Mouse (Mus musculus) hindbrain, embryonic 16.5 days (tissue): ENCODE results near the gene Setd1a. TPM values are rescaled to one million over a fixed set of nuclear protein-coding genes. Genes with fewer than 3 reads are reported as not detected.

Experiments used
- ATAC-seq: fragments of 200-750 bp; cut with Nextera tagmentation; 2 replicates; pipeline ENCODE4 v1.8.0; 2017; ENCODE audit warnings: moderate TSS enrichment, moderate library complexity
- H3K27ac ChIP-seq: fragments of 300-500 bp; sonication (generic); 2 replicates; pipeline ENCODE4 v1.5.1; 2014; ENCODE audit warnings: low read depth, mild to moderate bottlenecking, control low read depth, low read length, moderate library complexity
- H3K27me3 ChIP-seq: fragments of 300-500 bp; sonication (generic); replicated peaks from 2 replicates; pipeline ENCODE4 v1.6.1; 2014; ENCODE audit warnings: low read length; ENCODE audit not compliant: control insufficient read depth, insufficient read depth
- H3K36me3 ChIP-seq: fragments of 300-500 bp; sonication (generic); 2 replicates; pipeline ENCODE4 v1.6.1; 2014; ENCODE audit warnings: mild to moderate bottlenecking, low read length, moderate library complexity, mixed read lengths; ENCODE audit not compliant: control insufficient read depth, insufficient read depth
- H3K4me1 ChIP-seq: fragments of 300-500 bp; sonication (generic); 2 replicates; pipeline ENCODE4 v1.6.1; 2014; ENCODE audit warnings: low read depth, low read length; ENCODE audit not compliant: control insufficient read depth, insufficient read depth
- H3K4me2 ChIP-seq: fragments of 300-500 bp; sonication (generic); 2 replicates; pipeline ENCODE4 v1.6.1; 2014; ENCODE audit warnings: mild to moderate bottlenecking, low read length, control low read depth, moderate library complexity
- H3K4me3 ChIP-seq: fragments of 300-500 bp; sonication (generic); 2 replicates; pipeline ENCODE4 v1.5.1; 2014; ENCODE audit warnings: mild to moderate bottlenecking, low read length, control low read depth, moderate library complexity
- H3K9ac ChIP-seq: fragments of 300-500 bp; sonication (generic); 2 replicates; pipeline ENCODE4 v1.6.1; 2014; ENCODE audit warnings: low read depth, mild to moderate bottlenecking, control low read depth, low read length, moderate library complexity
- H3K9me3 ChIP-seq: fragments of 300-500 bp; sonication (generic); 2 replicates; pipeline ENCODE4 v1.6.1; 2014; ENCODE audit warnings: mild to moderate bottlenecking, low read length, moderate library complexity; ENCODE audit not compliant: control insufficient read depth
- WGBS: fragments of 180-500 bp; shearing (Covaris S2); extraction: QIAGEN DNeasy Blood & Tissue Kit; methylation state at CpG from one replicate; pipeline ENCODE4 v1.1.7; 2014; 5-methylcytosine and 5-hydroxymethylcytosine counted together
- polyA plus RNA-seq: library from polyadenylated mRNA; unstranded; fragments of >200 nt; fragmentation: Nextera tagmentation; extraction: Ambion mirVana; gene quantifications from 2 replicates; pipeline ENCODE4 v1.2.1, GENCODE M21; 2015

Gene Setd1a
- polyA plus RNA-seq, 1 experiment from 2014 or later = 12.8 TPM

GRCm38 (mm10) chr7:127808821-127809220 is 32.4 kb downstream of the Setd1a start:
- WGBS = 78% methylated on average over 5 of the region's 5 CpGs
- no peak overlapping the region for H3K9ac ChIP-seq
- no peak overlapping the region for H3K4me2 ChIP-seq
- no peak for ATAC-seq
- H3K27ac ChIP-seq = no peak overlapping the region
- no peak overlapping the region for H3K4me3 ChIP-seq
- no peaks in the 10 kb centered on the region for H3K4me1 ChIP-seq
- peaks cover 29% of the 10 kb centered on the region for H3K36me3 ChIP-seq
- H3K9me3 ChIP-seq = no peaks in the 10 kb centered on the region
- no peaks in the 10 kb centered on the region for H3K27me3 ChIP-seq

GRCm38 (mm10) chr7:127809846-127810245 is 33.4 kb downstream of the Setd1a start:
- Histone ChIP-seq H3K36me3 (peaks cover 35% of the 10 kb centered on the region), H3K27ac (no peak overlapping the region), H3K4me1 (no peaks in the 10 kb centered on the region), H3K4me3 (no peak overlapping the region), H3K9ac (no peak overlapping the region), H3K27me3 (no peaks in the 10 kb centered on the region), H3K4me2 (no peak overlapping the region), H3K9me3 (no peaks in the 10 kb centered on the region)
- WGBS = 74% methylated on average over 1 of the region's 1 CpGs
- ATAC-seq = no peak

GRCm38 (mm10) chr7:127810650-127811049 is 34.2 kb downstream of the Setd1a start:
- Histone ChIP-seq H3K4me1 (no peaks in the 10 kb centered on the region), H3K9ac (no peak overlapping the region), H3K4me2 (no peak overlapping the region), H3K9me3 (no peaks in the 10 kb centered on the region), H3K4me3 (no peak overlapping the region), H3K36me3 (peaks cover 35% of the 10 kb centered on the region), H3K27ac (no peak overlapping the region), H3K27me3 (no peaks in the 10 kb centered on the region)
- no peak for ATAC-seq
- 70% methylated on average over 10 of the region's 10 CpGs for WGBS

- no peak for ATAC-seq
- H3K4me3 ChIP-seq = no peak overlapping the region
- H3K27me3 ChIP-seq = no peaks in the 10 kb centered on the region
- H3K9ac ChIP-seq = no peak overlapping the region
- peaks cover 33% of the 10 kb centered on the region for H3K36me3 ChIP-seq
- no peak overlapping the region for H3K4me2 ChIP-seq
- H3K4me1 ChIP-seq = no peaks in the 10 kb centered on the region
- WGBS = 81% methylated on average over 4 of the region's 4 CpGs
- H3K9me3 ChIP-seq = no peaks in the 10 kb centered on the region
- no peak overlapping the region for H3K27ac ChIP-seq
Measured at GRCm38 (mm10) chr7:127811240-127811639, 34.8 kb downstream of the Setd1a start.

GRCm38 (mm10) chr7:127812292-127812691 is 35.8 kb downstream of the Setd1a start:
- 84% methylated on average over 3 of the region's 3 CpGs for whole genome bisulfite sequencing
- Histone ChIP-seq H3K4me1 (no peaks in the 10 kb centered on the region), H3K27me3 (no peaks in the 10 kb centered on the region), H3K4me3 (no peak overlapping the region), H3K36me3 (peaks cover 29% of the 10 kb centered on the region), H3K27ac (no peak overlapping the region), H3K9ac (no peak overlapping the region), H3K9me3 (no peaks in the 10 kb centered on the region), H3K4me2 (no peak overlapping the region)
- no peak for ATAC-seq

- Histone ChIP-seq H3K9me3 (no peaks in the 10 kb centered on the region), H3K9ac (no peak overlapping the region), H3K27me3 (no peaks in the 10 kb centered on the region), H3K4me3 (no peak overlapping the region), H3K4me1 (no peaks in the 10 kb centered on the region), H3K36me3 (peaks cover 30% of the 10 kb centered on the region), H3K4me2 (no peak overlapping the region), H3K27ac (no peak overlapping the region)
- 88% methylated on average over 4 of the region's 4 CpGs for WGBS
- ATAC-seq = no peak
Measured at GRCm38 (mm10) chr7:127813821-127814220, 37.4 kb downstream of the Setd1a start.

- no peak overlapping the region for H3K4me2 ChIP-seq
- H3K36me3 ChIP-seq = peaks cover 27% of the 10 kb centered on the region
- no peak for ATAC-seq
- 76% methylated on average over 19 of the region's 19 CpGs for WGBS
- H3K4me3 ChIP-seq = no peak overlapping the region
- H3K4me1 ChIP-seq = no peaks in the 10 kb centered on the region
- no peak overlapping the region for H3K9ac ChIP-seq
- no peaks in the 10 kb centered on the region for H3K9me3 ChIP-seq
- H3K27ac ChIP-seq = no peak overlapping the region
- no peaks in the 10 kb centered on the region for H3K27me3 ChIP-seq
Measured at GRCm38 (mm10) chr7:127814241-127814921, 37.9 kb downstream of the Setd1a start.

GRCm38 (mm10) chr7:127815116-127815665 is 38.7 kb downstream of the Setd1a start:
- Histone ChIP-seq H3K9ac (no peak overlapping the region), H3K36me3 (peaks cover 23% of the 10 kb centered on the region), H3K27ac (no peak overlapping the region), H3K27me3 (no peaks in the 10 kb centered on the region), H3K4me3 (no peak overlapping the region), H3K4me2 (no peak overlapping the region), H3K9me3 (no peaks in the 10 kb centered on the region), H3K4me1 (no peaks in the 10 kb centered on the region)
- no peak for ATAC-seq
- 92% methylated on average over 15 of the region's 15 CpGs for WGBS

- Histone ChIP-seq H3K4me2 (no peak overlapping the region), H3K9ac (no peak overlapping the region), H3K9me3 (no peaks in the 10 kb centered on the region), H3K4me3 (no peak overlapping the region), H3K27me3 (no peaks in the 10 kb centered on the region), H3K27ac (no peak overlapping the region), H3K4me1 (no peaks in the 10 kb centered on the region), H3K36me3 (peaks cover 15% of the 10 kb centered on the region)
- ATAC-seq = no peak
- WGBS = 63% methylated on average over 15 of the region's 15 CpGs
Measured at GRCm38 (mm10) chr7:127815954-127816821, 39.7 kb downstream of the Setd1a start.
